Mouse (Mus musculus) erythroblast, embryonic 14.5 days (primary cell): Measurements from ENCODE around the gene Il12b.

Experiments used
- GATA1 ChIP-seq: IDR thresholded peaks from 2 replicates; pipeline ENCODE4 v1.6.1; 2012; ENCODE audit warnings: low read length, inconsistent platforms, mixed read lengths
- TAL1 ChIP-seq: IDR thresholded peaks from 3 replicates; pipeline ENCODE4 v1.6.1; 2012; ENCODE audit warnings: low read length, inconsistent platforms, mixed read lengths

- TF ChIP-seq TAL1 (no peak), GATA1 (no peak)
Measured at GRCm38 (mm10) chr11:44405961-44406360, 6.1 kb downstream of the Il12b start.
